Mouse (Mus musculus) intestine, postnatal 0 days (tissue): ENCODE data around the gene Fdxacb1. TPM values are rescaled to one million over a fixed set of nuclear protein-coding genes. Genes with fewer than 3 reads are reported as not detected.

Source experiments
- ATAC-seq: fragments of 200-750 bp; cut with Nextera tagmentation; 2 replicates; pipeline ENCODE4 v1.8.0; 2017; ENCODE audit warnings: mild to moderate bottlenecking, moderate TSS enrichment, moderate library complexity
- H3K27ac ChIP-seq: fragments of 300-500 bp; sonication (generic); 2 replicates; pipeline ENCODE4 v1.5.1; 2014; ENCODE audit warnings: mild to moderate bottlenecking, low read depth, low read length, moderate library complexity
- H3K27me3 ChIP-seq: fragments of 300-500 bp; sonication (generic); replicated peaks from 2 replicates; pipeline ENCODE4 v1.6.1; 2014; ENCODE audit warnings: low read length, mixed read lengths; ENCODE audit not compliant: control insufficient read depth, insufficient read depth
- H3K36me3 ChIP-seq: fragments of 300-500 bp; sonication (generic); 2 replicates; pipeline ENCODE4 v1.6.1; 2014; ENCODE audit warnings: mild to moderate bottlenecking, moderate library complexity; ENCODE audit not compliant: control insufficient read depth, insufficient read depth
- H3K4me1 ChIP-seq: fragments of 300-500 bp; sonication (generic); replicated peaks from 2 replicates; pipeline ENCODE4 v1.6.1; 2014; ENCODE audit warnings: antibody characterized with exemption, low read length, mixed read lengths; ENCODE audit not compliant: control insufficient read depth, insufficient read depth
- H3K4me2 ChIP-seq: fragments of 300-500 bp; sonication (generic); replicated peaks from 2 replicates; pipeline ENCODE4 v1.6.1; 2014; ENCODE audit warnings: low read depth, mild to moderate bottlenecking, moderate library complexity
- H3K4me3 ChIP-seq: fragments of 300-500 bp; sonication (generic); 2 replicates; pipeline ENCODE4 v1.5.1; 2014; ENCODE audit warnings: low read depth, low read length
- H3K9ac ChIP-seq: fragments of 300-500 bp; sonication (generic); 2 replicates; pipeline ENCODE4 v1.6.1; 2014; ENCODE audit warnings: mild to moderate bottlenecking, low read depth, low read length
- H3K9me3 ChIP-seq: fragments of 300-500 bp; sonication (generic); 2 replicates; pipeline ENCODE4 v1.6.1; 2016; ENCODE audit warnings: mixed run types; ENCODE audit not compliant: control insufficient read depth
- CTCF ChIP-seq: sonication (generic); IDR thresholded peaks from 2 replicates; pipeline ENCODE4 v1.5.1; 2016; ENCODE audit warnings: low read depth, mild to moderate bottlenecking, control low read depth, antibody characterized with exemption, moderate library complexity
- WGBS: fragments of 180-500 bp; shearing (Covaris S2); extraction: QIAGEN DNeasy Blood & Tissue Kit; methylation state at CpG from one replicate; pipeline ENCODE4 v1.1.7; 2014; 5-methylcytosine and 5-hydroxymethylcytosine counted together
- polyA plus RNA-seq: library from polyadenylated mRNA; unstranded; fragments of >200 nt; fragmentation: Nextera tagmentation; extraction: Ambion mirVana; gene quantifications from 2 replicates; pipeline ENCODE4 v1.2.1, GENCODE M21; 2015

Fdxacb1 gene
- polyA plus RNA-seq: 5.1 and 6.1 TPM in 2 replicates

GRCm38 (mm10) chr9:50768107-50769002, at the start of gene Fdxacb1:
Gene Fdxacb1 (plus strand): TSS chr9:50768236.
- Histone ChIP-seq H3K27me3 (no peaks in the 10 kb centered on the region), H3K4me2 (peak within 1 kb of the TSS; percentile 73), H3K9me3 (no peaks in the 10 kb centered on the region), H3K4me3 (peak within 1 kb of the TSS; percentile 57), H3K27ac (peak within 1 kb of the TSS; percentile 83), H3K36me3 (peaks cover 10% of the 10 kb centered on the region; the same call in 1 of the 2 replicates), H3K4me1 (no peaks in the 10 kb centered on the region), H3K9ac (peak within 1 kb of the TSS; percentile 56)
- peak; percentile 98 for ATAC-seq
- 2% methylated on average over 59 of the region's 59 CpGs for WGBS
- TF ChIP-seq CTCF: peak; percentile 93

- ATAC-seq: no peak
- 71% methylated on average over 4 of the region's 4 CpGs for WGBS
- no peak overlapping the region for H3K9ac ChIP-seq
Measured at GRCm38 (mm10) chr9:50718878-50719277, 49.2 kb upstream of the Fdxacb1 start.

GRCm38 (mm10) chr9:50721061-50721460, 47.0 kb upstream of the Fdxacb1 start:
- TF ChIP-seq CTCF: no peak

More at GRCm38 (mm10) chr9:50718878-50719277, 49.2 kb upstream of the Fdxacb1 start:
- no peak for TF ChIP-seq CTCF
- no peak overlapping the region for H3K4me3 ChIP-seq
- H3K27ac ChIP-seq: no peak overlapping the region
- H3K4me2 ChIP-seq: no peak overlapping the region
- H3K4me1 ChIP-seq: no peaks in the 10 kb centered on the region
- no peaks in the 10 kb centered on the region for H3K9me3 ChIP-seq
- no peaks in the 10 kb centered on the region for H3K27me3 ChIP-seq
- no peaks in the 10 kb centered on the region for H3K36me3 ChIP-seq

GRCm38 (mm10) chr9:50722451-50722911, 45.6 kb upstream of the Fdxacb1 start:
- H3K4me2 ChIP-seq: 0 out of 2 replicates have a peak overlapping the region, but pooled peaks have one; percentile 37

More at GRCm38 (mm10) chr9:50721061-50721460, 47.0 kb upstream of the Fdxacb1 start:
- no peak overlapping the region for H3K4me2 ChIP-seq
- H3K27ac ChIP-seq: no peak overlapping the region
- 25% methylated on average over 12 of the region's 12 CpGs for WGBS
- no peak overlapping the region for H3K9ac ChIP-seq
- H3K4me1 ChIP-seq: no peaks in the 10 kb centered on the region
- no peaks in the 10 kb centered on the region for H3K27me3 ChIP-seq
- no peaks in the 10 kb centered on the region for H3K9me3 ChIP-seq
- ATAC-seq: no peak
- H3K4me3 ChIP-seq: no peak overlapping the region
- H3K36me3 ChIP-seq: no peaks in the 10 kb centered on the region

GRCm38 (mm10) chr9:50723406-50723805, 44.6 kb upstream of the Fdxacb1 start:
- no peaks in the 10 kb centered on the region for H3K9me3 ChIP-seq
- H3K4me3 ChIP-seq: no peak overlapping the region; the same call in 1 of the 2 replicates
- no peak overlapping the region for H3K9ac ChIP-seq
- H3K27me3 ChIP-seq: no peaks in the 10 kb centered on the region
- ATAC-seq: no peak
- no peak overlapping the region for H3K27ac ChIP-seq
- H3K4me1 ChIP-seq: no peaks in the 10 kb centered on the region
- TF ChIP-seq CTCF: no peak
- 34% methylated on average over 7 of the region's 7 CpGs for WGBS
- peak overlapping the region; percentile 37 for H3K4me2 ChIP-seq
- H3K36me3 ChIP-seq: no peaks in the 10 kb centered on the region

More at GRCm38 (mm10) chr9:50722451-50722911, 45.6 kb upstream of the Fdxacb1 start:
- Histone ChIP-seq H3K4me1 (no peaks in the 10 kb centered on the region), H3K9me3 (no peaks in the 10 kb centered on the region), H3K27ac (no peak overlapping the region), H3K4me3 (no peak overlapping the region), H3K9ac (no peak overlapping the region), H3K36me3 (no peaks in the 10 kb centered on the region), H3K27me3 (no peaks in the 10 kb centered on the region)
- TF ChIP-seq CTCF: no peak
- 69% methylated on average over 8 of the region's 8 CpGs for WGBS
- ATAC-seq: no peak

- Histone ChIP-seq H3K9me3 (no peaks in the 10 kb centered on the region), H3K4me2 (no peak overlapping the region), H3K4me3 (no peak overlapping the region), H3K9ac (no peak overlapping the region), H3K27me3 (no peaks in the 10 kb centered on the region), H3K27ac (no peak overlapping the region), H3K4me1 (no peaks in the 10 kb centered on the region), H3K36me3 (no peaks in the 10 kb centered on the region)
- WGBS: 88% methylated on average over 2 of the region's 2 CpGs
- no peak for ATAC-seq
- TF ChIP-seq CTCF: no peak
Measured at GRCm38 (mm10) chr9:50724147-50724546, 43.9 kb upstream of the Fdxacb1 start.
